Mouse (Mus musculus): ENCODE results near the gene Gm4707.
"Not testable (repeated sequence)": the region's sequence is repeated elsewhere in the genome, so short reads cannot be mapped to it uniquely, and the experiment has no call there.

Gm4707 gene

DNA sequence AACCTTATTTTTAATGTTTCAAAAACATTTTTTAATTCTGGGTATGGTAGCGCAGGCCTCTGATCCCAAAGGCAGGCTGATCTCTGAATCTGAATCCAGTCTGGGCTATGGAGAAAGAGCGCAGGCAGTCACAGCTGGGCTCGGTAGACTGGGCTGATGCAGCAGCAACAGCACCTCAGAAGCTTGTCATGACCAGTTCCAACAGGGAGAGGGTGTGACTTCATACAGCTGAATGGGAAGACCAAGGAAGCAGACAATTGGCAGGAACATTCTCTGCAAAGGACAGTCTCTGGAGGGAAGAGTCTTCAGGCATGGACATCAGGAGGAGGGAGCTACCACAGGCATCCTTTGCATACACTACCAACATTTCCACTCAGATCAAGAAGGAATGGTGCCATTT lies 15.6 kb downstream of the Gm4707 start:
- no peak for DNase-seq (ENCODE audit: low read depth, low spot score)

DNA sequence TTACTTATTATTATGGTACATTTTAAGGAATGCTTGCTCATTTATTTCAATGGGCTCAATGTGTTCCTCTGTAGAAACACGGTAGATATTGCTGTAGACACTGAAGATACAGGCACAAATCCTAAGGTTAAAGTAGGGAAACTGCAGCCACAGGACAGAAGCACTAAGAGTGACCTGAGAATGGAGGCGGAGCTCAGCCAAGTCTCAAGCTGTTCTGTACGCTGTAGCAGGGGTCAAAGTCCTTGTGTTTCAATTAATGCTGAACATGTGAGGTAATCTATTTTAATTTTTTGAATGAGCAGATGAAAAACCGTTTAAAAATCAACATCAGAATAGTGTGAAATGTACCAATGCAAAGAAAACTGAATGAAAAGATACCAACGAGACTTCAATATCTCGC lies 16.4 kb downstream of the Gm4707 start:
- no peak for DNase-seq (ENCODE audit: low read depth, low spot score)

DNA sequence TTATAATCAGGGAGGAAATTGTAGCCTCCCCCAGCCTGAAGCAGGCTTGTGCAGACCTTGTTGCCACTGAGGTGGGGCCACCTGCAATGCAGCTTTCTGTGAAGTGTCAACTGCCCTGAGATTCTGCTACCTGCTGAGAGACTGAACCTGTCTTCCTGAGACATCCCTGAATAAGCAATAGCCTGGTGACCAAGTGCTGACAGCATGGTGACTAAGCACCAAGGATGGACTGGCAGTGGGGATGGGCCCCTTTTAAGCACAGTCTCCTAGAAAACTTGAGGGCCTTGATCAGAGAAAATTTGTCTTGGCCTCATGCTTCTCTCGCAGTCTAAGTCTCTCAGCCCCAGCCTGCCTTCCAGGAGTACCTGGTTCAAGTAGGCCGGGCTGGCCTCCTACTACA lies 37.2 kb downstream of the Gm4707 start:
- not testable (repeated sequence) for DNase-seq (ENCODE audit: low read depth, low spot score)

DNA sequence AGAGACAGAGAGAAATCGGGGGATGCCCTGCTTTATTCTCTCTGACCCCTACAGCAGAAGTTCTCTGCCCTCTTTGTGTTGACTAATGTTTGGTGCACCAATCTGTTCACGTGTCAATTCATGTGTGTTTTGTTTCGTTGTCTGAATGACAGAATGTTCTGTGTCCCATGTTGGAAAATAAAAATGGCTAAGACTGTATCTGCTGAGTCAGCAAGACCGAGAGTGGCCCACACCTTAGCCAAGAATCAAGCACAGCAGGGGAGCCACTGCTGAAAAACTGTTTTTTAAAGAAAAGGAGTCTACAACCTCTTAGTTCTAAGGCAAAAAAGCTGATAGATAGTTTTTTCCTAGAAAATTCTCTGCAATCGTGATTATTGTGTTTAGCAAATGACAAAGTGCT lies 40.3 kb downstream of the Gm4707 start:
- DNase-seq (ENCODE audit: low read depth, low spot score) = not testable (repeated sequence)

DNA sequence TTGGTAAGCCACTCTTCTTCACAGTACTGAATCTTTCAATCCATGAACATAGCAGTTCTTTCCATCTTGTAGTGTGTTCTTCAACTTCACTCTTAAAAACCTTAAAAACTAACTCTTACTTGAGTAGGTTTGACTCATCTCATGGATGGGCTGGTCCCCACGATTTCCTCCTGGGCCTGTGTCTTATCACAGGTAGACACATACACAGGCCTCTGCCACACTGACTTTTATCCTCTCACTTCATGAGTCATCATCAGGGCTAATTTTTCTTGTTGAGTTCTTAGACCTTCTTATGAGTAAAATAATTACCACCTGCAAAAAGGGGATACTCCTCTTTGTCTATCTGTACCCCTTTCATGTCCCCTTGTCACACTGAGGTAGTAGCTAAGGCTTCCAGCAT lies 42.7 kb downstream of the Gm4707 start:
- no peak for DNase-seq (ENCODE audit: low read depth, low spot score)
